Mouse (Mus musculus): Measurements from ENCODE around the gene Duox2.

GRCm38 (mm10) chr2:122309647-122310046 lies 11.4 kb upstream of the Duox2 start:
- TF ChIP-seq MAX (IDR thresholded peaks at IDR 0.05) (no peak), CTCF (IDR thresholded peaks at IDR 0.05; ENCODE audit: control insufficient read depth, insufficient read depth, insufficient read length) (no peak)

Measured in C2C12 (cell line).